Comparison of ENCODE assay signal across 18 mouse cellular contexts in genomic region chr7:100678948-100679880, GRCm38 (mm10). TPM values are rescaled to one million over a fixed set of nuclear protein-coding genes. Genes with fewer than 3 reads are reported as not detected.
DNase-seq lines count a peak whose midpoint lies in the region; ATAC-seq and TF ChIP-seq lines count a peak whose summit lies in the region.
"Had no signal": no experiment of that assay in that cellular context is flagged by ENCODE, and none has a peak within 500 bp of the region (broad histone marks: within the 10 kb centered on the region; RNA-seq: fewer than 3 reads in every experiment).

No protein-coding gene starts in this region.

- no peaks in the 10 kb centered on the region for H3K4me1 ChIP-seq in kidney, embryonic 14.5 days (ENCODE audit: control insufficient read depth, insufficient read depth, low read length)
- H3K4me1 ChIP-seq in ES-E14 (ENCODE audit: control insufficient read depth in 2 of 2, insufficient read depth in 2 of 2, low read length in 2 of 2, poor library complexity in 1 of 2): peaks cover 3 to 6% of the 10 kb centered on the region in 2 experiments; a peak in 1 of 4 replicates
- H3K4me1 ChIP-seq: midbrain, embryonic 15.5 days; neural tube, embryonic 12.5 days had no signal

- H3K4me2 ChIP-seq in kidney, embryonic 14.5 days (replicated peaks; ENCODE audit: low read depth, low read length): no peak overlapping the region
- H3K4me2 ChIP-seq: embryonic facial prominence, embryonic 12.5 days; heart, embryonic 13.5 days; hindbrain, embryonic 12.5 days; midbrain, embryonic 15.5 days; neural tube, embryonic 12.5 days had no signal

- 50% methylated on average over 15 of the region's 15 CpGs for WGBS in kidney, embryonic 14.5 days

- no peak for ATAC-seq in kidney, embryonic 14.5 days (ENCODE audit: low FRiP score, low TSS enrichment)
- no peak for ATAC-seq in megakaryocyte, adult 5-6 weeks (ENCODE audit: poor library complexity, severe bottlenecking)
- ATAC-seq: forebrain, embryonic 14.5 days; midbrain, embryonic 15.5 days had no signal

- no peaks in the 10 kb centered on the region for H3K36me3 ChIP-seq in kidney, embryonic 14.5 days (ENCODE audit: control insufficient read depth, insufficient read depth, low read length)
- H3K36me3 ChIP-seq in ES-E14 (ENCODE audit: control insufficient read depth, insufficient read depth, low read length, poor library complexity, severe bottlenecking): peaks cover 5% of the 10 kb centered on the region; the same call in 1 of the 2 replicates
- H3K36me3 ChIP-seq: embryonic facial prominence, embryonic 12.5 days; heart, embryonic 13.5 days; hindbrain, embryonic 12.5 days; midbrain, embryonic 15.5 days; neural tube, embryonic 12.5 days had no signal

- in situ Hi-C loops in ES-E14 (cut with MboI; ENCODE audit: low sequenced_read_pairs in 2 of 2, unreplicated experiment in 2 of 2): no loop called here

- no peak overlapping the region for H3K9ac ChIP-seq in kidney, embryonic 14.5 days (ENCODE audit: low read depth, low read length)
- no peak overlapping the region for H3K9ac ChIP-seq in ES-E14 (ENCODE audit: insufficient read depth, low read depth, low read length, poor library complexity, severe bottlenecking)
- H3K9ac ChIP-seq: embryonic facial prominence, embryonic 12.5 days; heart, embryonic 13.5 days; hindbrain, embryonic 12.5 days; midbrain, embryonic 15.5 days; neural tube, embryonic 12.5 days had no signal

- no peaks in the 10 kb centered on the region for H3K27me3 ChIP-seq in kidney, embryonic 14.5 days (ENCODE audit: control insufficient read depth, insufficient read depth, low read length)
- H3K27me3 ChIP-seq: embryonic facial prominence, embryonic 12.5 days; heart, embryonic 13.5 days; hindbrain, embryonic 12.5 days; midbrain, embryonic 15.5 days; neural tube, embryonic 12.5 days had no signal

- 0 out of 2 replicates have a peak overlapping the region, but pooled peaks have one; percentile 7 for H3K27ac ChIP-seq in kidney, embryonic 14.5 days (ENCODE audit: low read depth, low read length)
- H3K27ac ChIP-seq in ES-E14 (ENCODE audit: insufficient read depth, low read depth, low read length, poor library complexity, severe bottlenecking): peak overlapping the region; percentile 40; the same call in 1 of the 2 replicates
- H3K27ac ChIP-seq: embryonic facial prominence, embryonic 12.5 days; heart, embryonic 13.5 days; hindbrain, embryonic 12.5 days; macrophage; midbrain, embryonic 15.5 days; neural tube, embryonic 12.5 days had no signal

- no peaks in the 10 kb centered on the region for H3K9me3 ChIP-seq in kidney, embryonic 14.5 days (ENCODE audit: control insufficient read depth, low read length)
- no peaks in the 10 kb centered on the region for H3K9me3 ChIP-seq in ES-E14 (ENCODE audit: control insufficient read depth, insufficient read depth, low read depth, low read length)
- H3K9me3 ChIP-seq: embryonic facial prominence, embryonic 12.5 days; heart, embryonic 13.5 days; hindbrain, embryonic 12.5 days; midbrain, embryonic 15.5 days; neural tube, embryonic 12.5 days had no signal

- no peak for DNase-seq in kidney, postnatal 10 days
- no peak for DNase-seq in ES-E14 (ENCODE audit: low read depth, low spot score)
- DNase-seq in kidney, postnatal 25 days: peak; percentile 7 to 49
- DNase-seq in lung, postnatal 25 days (ENCODE audit: low spot score): peak; percentile 17
- DNase-seq in testis, postnatal 10 days (ENCODE audit: low spot score): no peak
- no peak for DNase-seq in embryo, embryonic 11 days
- DNase-seq: cerebellum, adult 9-11 months; gastrocnemius, postnatal 10 days; thymus, adult 2 months had no signal

- no peak overlapping the region for H3K4me3 ChIP-seq in kidney, embryonic 14.5 days (ENCODE audit: low read length)
- H3K4me3 ChIP-seq in ES-E14 (ENCODE audit: insufficient read depth in 1 of 2, low read depth in 1 of 2, low read length in 2 of 2, poor library complexity in 1 of 2, severe bottlenecking in 1 of 2): no peak overlapping the region
- H3K4me3 ChIP-seq: embryonic facial prominence, embryonic 12.5 days; heart, embryonic 13.5 days; hindbrain, embryonic 12.5 days; midbrain, embryonic 15.5 days; neural tube, embryonic 12.5 days had no signal

TF ChIP-seq in ES-E14, 5 proteins besides CTCF, POLR2A, EP300 and RAD21:
- no peak for TF ChIP-seq ZNF384 (IDR thresholded peaks at IDR 0.05; ENCODE audit: low read depth, low read length)
- TF ChIP-seq CHD2 (IDR thresholded peaks at IDR 0.05; ENCODE audit: low read depth, low read length): no peak
- no peak for TF ChIP-seq ZC3H11A (IDR thresholded peaks at IDR 0.05; ENCODE audit: borderline replicate concordance, low read depth, low read length)
- no peak for TF ChIP-seq HCFC1 (IDR thresholded peaks at IDR 0.05; ENCODE audit: borderline replicate concordance, insufficient read depth, low read length)
- no peak for TF ChIP-seq MAFK (IDR thresholded peaks at IDR 0.05; ENCODE audit: insufficient read depth, low read depth, low read length)

RNA-seq across cellular contexts. Expression of gene Plekhb1, which starts 17.0 kb away (rescaled TPM):
- polyA plus RNA-seq in kidney, embryonic 14.5 days (2014; fragmentation: Nextera tagmentation; extraction: Ambion mirVana): 2.6 TPM in 2 replicates
- total RNA-seq in ES-E14 (2012; rRNA removed): 4.4 and 4.7 TPM in 2 replicates
- total RNA-seq in megakaryocyte, adult 5-6 weeks (2015): not detected in 2 replicates
- not detected in 2 replicates for total RNA-seq in megakaryocyte, adult 5-6 weeks (2017)
- polyA plus RNA-seq: macrophage had no signal

RNA-seq across cellular contexts. Expression of gene Fam168a, which starts 27.2 kb away (rescaled TPM):
- 43.6 and 53.8 TPM in 2 replicates for polyA plus RNA-seq in kidney, embryonic 14.5 days (2014; fragmentation: Nextera tagmentation; extraction: Ambion mirVana)
- total RNA-seq in ES-E14 (2012; rRNA removed): 19.1 and 21.1 TPM in 2 replicates
- 20.3 and 28.4 TPM in 2 replicates for total RNA-seq in megakaryocyte, adult 5-6 weeks (2015)
- total RNA-seq in megakaryocyte, adult 5-6 weeks (2017): 9.9 and 16.7 TPM in 2 replicates

Comparison
In these comparisons a context has a peak if more than half of its experiments do, and no peak if none do; other contexts are left out.
1. DNase-seq: peak in kidney, postnatal 25 days (2 of 2) and lung, postnatal 25 days (single experiment); none in kidney, postnatal 10 days (single experiment), ES-E14 (single experiment), testis, postnatal 10 days (single experiment) and embryo, embryonic 11 days (single experiment).